Mouse (Mus musculus): Measurements from ENCODE around the gene Mex3a. TPM values are rescaled to one million over a fixed set of nuclear protein-coding genes. Genes with fewer than 3 reads are reported as not detected.

Mex3a gene
- total RNA-seq, 2 experiments from 2014 or later: 3.4 to 6.3 TPM

Small RNA genes lying within 50 kb of the gene (microRNA-seq; reads per million reads assigned to microRNA genes)
- 0 reads per million in 2 experiments for gene Mir1905

Other genes starting within 250 kb of the Mex3a start
- gene Gm38392, start 245.2 kb upstream of the Mex3a start, total RNA-seq (2021): under 1 TPM in 1 of 2 experiments, not detected in 1; 0.29 TPM
- 1 to 10 TPM; 4.6 to 5.6 TPM for gene Tsacc, start 235.4 kb upstream of the Mex3a start, total RNA-seq (2021)
- 100 to 1,000 TPM; 194 to 221 TPM for gene Cct3, start 235.3 kb upstream of the Mex3a start, total RNA-seq (2021)
- gene Glmp, start 207.4 kb upstream of the Mex3a start, total RNA-seq (2021): 10 to 100 TPM; 86.1 to 99.6 TPM
- gene Tmem79, start 196.2 kb upstream of the Mex3a start, total RNA-seq (2021): 1 to 10 TPM; 1.4 to 1.9 TPM
- 10 to 100 TPM; 41.1 to 46.1 TPM for gene Smg5, start 196.1 kb upstream of the Mex3a start, total RNA-seq (2021)
- 1 to 10 TPM in 1 of 2 experiments, under 1 TPM in 1; 0.35 to 1.3 TPM for gene Paqr6, start 167.8 kb upstream of the Mex3a start, total RNA-seq (2021)
- gene Bglap3, start 159.7 kb upstream of the Mex3a start, total RNA-seq (2021): not detected
- not detected for gene Bglap2, start 153.7 kb upstream of the Mex3a start, total RNA-seq (2021)
- not detected for gene Bglap, start 147.9 kb upstream of the Mex3a start, total RNA-seq (2021)
- 10 to 100 TPM; 43.4 to 49.5 TPM for gene Pmf1, start 122.1 kb upstream of the Mex3a start, total RNA-seq (2021)
- gene Slc25a44, start 107.3 kb upstream of the Mex3a start, total RNA-seq (2021): 10 to 100 TPM; 15.2 to 16.3 TPM
- gene Sema4a, start 71.2 kb upstream of the Mex3a start, total RNA-seq (2021): 1 to 10 TPM; 1.8 to 1.9 TPM
- gene Lmna, start 22.4 kb upstream of the Mex3a start, total RNA-seq (2021): 100 to 1,000 TPM; 164 to 173 TPM
- not detected for gene Rab25, start 15.9 kb downstream of the Mex3a start, total RNA-seq (2021)
- 10 to 100 TPM; 87.3 to 94.0 TPM for gene Lamtor2, start 20.7 kb downstream of the Mex3a start, total RNA-seq (2021)
- 10 to 100 TPM; 56.5 to 57.2 TPM for gene Ubqln4, start 21.4 kb downstream of the Mex3a start, total RNA-seq (2021)
- gene Ssr2, start 43.5 kb downstream of the Mex3a start, total RNA-seq (2021): 100 to 1,000 TPM; 127 to 130 TPM
- 10 to 100 TPM; 89.5 to 96.3 TPM for gene Arhgef2, start 73.6 kb downstream of the Mex3a start, total RNA-seq (2021)
- gene Rxfp4, start 120.7 kb downstream of the Mex3a start, total RNA-seq (2021): not detected
- 10 to 100 TPM; 39.5 to 42.9 TPM for gene Khdc4, start 153.4 kb downstream of the Mex3a start, total RNA-seq (2021)
- gene Rit1, start 184.4 kb downstream of the Mex3a start, total RNA-seq (2021): 10 to 100 TPM; 59.4 to 70.2 TPM
- 1 to 10 TPM; 5.7 to 6.7 TPM for gene Syt11, start 242.8 kb downstream of the Mex3a start, total RNA-seq (2021)